Mouse (Mus musculus) gastrocnemius, postnatal 4 days (tissue): ENCODE data around the gene Olfr406. TPM values are rescaled to one million over a fixed set of nuclear protein-coding genes. Genes with fewer than 3 reads are reported as not detected.

Experiments used
- DNase-seq, 2 experiments: peaks; one replicate each; pipeline ENCODE4 v3.0.0; 2021 to 2022; ENCODE audit warnings: low spot score in 2 of 2, mixed read lengths in 2 of 2
- long read RNA-seq, 2 experiments: library from polyadenylated mRNA; stranded (forward); transcript quantifications; one replicate each; pipeline ENCODE4 v2.0.0; 2021
- total RNA-seq, 2 experiments: library from RNA; stranded (reverse); gene quantifications; 2 replicates each; pipeline ENCODE4 v1.2.3; 2021

Gene Olfr406
- total RNA-seq, result not detected
- long read RNA-seq, experiment 1, result 0 reads
- long read RNA-seq, experiment 2, result 0 reads

GRCm38 (mm10) chr11:74259508-74259907, at the start of gene Olfr406:
Olfr406 (plus strand) TSS chr11:74259808.
- DNase-seq, result no peak

- no peak for DNase-seq
These were observed 48.3 kb upstream of the Olfr406 start, which contains the start of gene Olfr43 for GRCm38 (mm10) chr11:74211279-74211678. Olfr43 (minus strand) TSS chr11:74211379.

GRCm38 (mm10) chr11:74241201-74241600, 18.4 kb upstream of the Olfr406 start:
- no peak for DNase-seq

- DNase-seq, result no peak
These were observed 23.8 kb downstream of the Olfr406 start, which contains the start of gene Olfr59 for GRCm38 (mm10) chr11:74283436-74283835. Olfr59 (plus strand) TSS chr11:74283736.

- DNase-seq, result no peak
These were observed 27.6 kb downstream of the Olfr406 start for GRCm38 (mm10) chr11:74287256-74287655.

Other genes with a start within 250 kb of the Olfr406 start
- gene Olfr139, start 203.3 kb upstream of the Olfr406 start, total RNA-seq, result not detected
- not detected for gene Olfr399, start 203.2 kb upstream of the Olfr406 start, total RNA-seq
- not detected for gene Zfp616, start 189.9 kb upstream of the Olfr406 start, total RNA-seq
- not detected for gene Olfr401, start 146.1 kb upstream of the Olfr406 start, total RNA-seq
- gene Olfr402, start 106.3 kb upstream of the Olfr406 start, total RNA-seq, result not detected
- gene Olfr403, start 73.6 kb upstream of the Olfr406 start, total RNA-seq, result not detected
- gene Olfr43, start 48.4 kb upstream of the Olfr406 start, total RNA-seq, result not detected
- not detected for gene Olfr59, start 23.9 kb downstream of the Olfr406 start, total RNA-seq
- not detected for gene Olfr410, start 78.2 kb downstream of the Olfr406 start, total RNA-seq
- gene Olfr411, start 92.8 kb downstream of the Olfr406 start, total RNA-seq, result not detected
- gene Olfr412, start 102.3 kb downstream of the Olfr406 start, total RNA-seq, result not detected